Mouse (Mus musculus) lung, postnatal 4 days (tissue): Measurements from ENCODE around the gene Vps11.
"Not testable (repeated sequence)": the region's sequence is repeated elsewhere in the genome, so short reads cannot be mapped to it uniquely, and the experiment has no call there.

Experiments used
- DNase-seq, 2 experiments: peaks; one replicate each; pipeline ENCODE4 v3.0.0; 2021

Gene Vps11

DNA sequence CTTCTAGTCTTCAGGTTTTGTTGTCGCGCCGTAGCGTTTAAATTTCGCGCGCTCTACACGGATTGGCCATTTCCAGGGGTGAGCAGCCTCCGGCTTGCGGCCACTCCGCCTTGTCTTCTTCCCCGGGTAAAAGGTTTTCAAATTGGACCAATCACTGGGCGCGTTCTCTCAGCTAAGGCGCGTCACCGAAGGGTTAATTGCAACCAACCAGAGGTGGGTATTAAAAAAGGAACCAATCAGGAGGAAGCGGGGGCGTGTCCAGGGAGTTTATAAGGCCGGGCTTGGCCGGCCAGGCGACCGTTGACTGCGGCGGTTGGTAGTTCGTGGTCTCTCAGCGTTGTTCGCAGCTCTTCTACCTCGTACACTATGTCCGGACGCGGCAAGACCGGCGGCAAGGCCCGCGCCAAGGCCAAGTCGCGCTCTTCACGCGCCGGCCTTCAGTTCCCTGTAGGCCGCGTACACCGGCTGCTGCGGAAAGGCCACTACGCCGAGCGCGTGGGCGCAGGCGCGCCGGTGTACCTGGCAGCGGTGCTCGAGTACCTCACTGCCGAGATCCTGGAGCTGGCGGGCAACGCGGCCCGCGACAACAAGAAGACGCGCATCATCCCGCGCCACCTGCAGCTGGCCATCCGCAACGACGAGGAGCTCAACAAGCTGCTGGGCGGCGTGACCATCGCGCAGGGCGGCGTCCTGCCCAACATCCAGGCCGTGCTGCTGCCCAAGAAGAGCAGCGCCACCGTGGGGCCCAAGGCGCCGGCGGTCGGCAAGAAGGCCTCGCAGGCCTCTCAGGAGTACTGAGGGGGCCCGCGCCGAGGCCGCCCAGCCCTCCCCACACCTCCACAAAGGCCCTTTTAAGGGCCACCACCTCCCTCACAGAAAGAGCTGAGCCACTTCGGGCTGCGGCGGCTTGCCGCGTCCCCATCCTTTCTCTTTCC is 26.8 kb downstream of the Vps11 start, which contains the start of gene H2afx:
Gene H2afx (plus strand): TSS at position 299 of the 935 bp plus-strand sequence.
- peak; percentile 98 for DNase-seq

DNA sequence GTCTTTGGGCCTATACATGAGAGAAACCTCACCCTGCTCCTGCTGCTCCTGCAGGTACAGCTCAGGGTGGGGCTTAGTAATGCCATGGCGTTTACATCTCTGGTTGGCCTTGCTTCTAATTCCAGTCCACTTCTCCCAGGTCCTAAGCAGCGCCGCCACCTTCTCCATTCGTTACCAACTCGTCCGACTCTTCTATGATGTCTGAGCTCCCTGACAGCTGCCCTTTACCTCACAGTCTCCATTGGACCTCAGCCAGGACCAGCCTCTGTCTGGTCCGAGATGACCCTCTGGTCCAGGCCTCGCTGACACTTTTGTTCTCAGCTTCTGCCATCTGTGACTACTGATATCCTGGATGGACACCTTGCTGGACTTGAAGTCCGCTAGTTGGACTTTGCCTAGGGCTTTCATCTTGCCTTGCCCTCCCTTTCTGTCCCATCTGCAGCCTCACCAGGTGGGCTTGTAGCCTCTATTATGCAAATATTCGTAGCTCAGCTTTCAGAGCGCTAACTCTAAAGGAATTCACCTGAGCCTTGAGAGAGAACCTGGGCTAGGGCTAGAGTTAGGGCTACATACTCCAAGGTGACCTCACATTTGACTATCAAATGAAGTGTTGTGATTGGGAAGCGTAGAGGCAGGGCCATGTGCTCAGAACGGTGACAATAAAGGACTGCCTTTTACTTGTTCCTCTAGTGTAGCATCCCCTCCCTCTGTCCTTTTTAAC is 28.4 kb downstream of the Vps11 start:
- no peak for DNase-seq

DNA sequence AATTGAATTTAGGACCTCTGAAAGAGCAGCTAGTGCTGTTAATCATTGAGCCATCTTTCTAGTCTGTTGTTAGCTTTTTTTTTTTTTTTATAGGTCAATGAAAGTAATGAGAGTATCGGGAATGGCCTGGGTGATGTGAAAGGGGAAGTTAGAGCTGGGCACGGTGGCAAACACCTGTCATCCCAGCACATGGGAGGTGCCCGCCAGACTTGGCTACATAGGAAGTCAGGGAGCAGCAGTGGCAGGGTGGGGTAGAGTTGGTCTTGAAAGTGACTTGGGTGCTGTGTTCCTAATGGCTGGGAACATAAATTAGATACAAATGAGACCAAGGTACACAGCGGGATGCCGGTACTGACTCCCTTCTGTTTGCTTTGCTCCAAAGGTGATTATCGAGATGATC is 30.7 kb downstream of the Vps11 start:
- DNase-seq, result no peak

DNA sequence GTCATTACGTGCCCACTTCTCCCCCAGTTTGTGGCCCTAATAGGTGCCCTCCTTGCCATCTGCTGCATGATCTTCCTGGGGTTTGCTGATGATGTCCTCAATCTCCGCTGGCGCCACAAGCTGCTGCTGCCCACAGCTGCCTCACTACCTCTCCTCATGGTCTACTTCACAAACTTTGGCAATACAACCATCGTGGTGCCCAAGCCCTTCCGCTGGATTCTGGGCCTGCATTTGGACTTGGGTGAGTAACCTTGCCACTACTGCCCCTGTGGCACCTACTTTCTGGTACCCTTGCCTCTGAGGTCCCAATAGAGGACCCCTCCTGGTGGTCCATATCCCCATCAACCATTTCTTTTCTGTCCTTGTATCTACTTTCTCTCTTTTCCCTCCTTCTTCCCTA is 33.5 kb downstream of the Vps11 start:
- DNase-seq, result no peak

GRCm38 (mm10) chr9:44327064-44327711 is 34.3 kb downstream of the Vps11 start:
- DNase-seq, result peak; percentile 59 to 66

- DNase-seq, result peak; percentile 86 to 89
These were observed 35.0 kb downstream of the Vps11 start for GRCm38 (mm10) chr9:44326371-44327063.

- no peak for DNase-seq
These were observed 35.6 kb downstream of the Vps11 start, which contains the start of gene Dpagt1 for GRCm38 (mm10) chr9:44325768-44326370. TSS of gene Dpagt1 (plus strand) at chr9:44326019.

DNA sequence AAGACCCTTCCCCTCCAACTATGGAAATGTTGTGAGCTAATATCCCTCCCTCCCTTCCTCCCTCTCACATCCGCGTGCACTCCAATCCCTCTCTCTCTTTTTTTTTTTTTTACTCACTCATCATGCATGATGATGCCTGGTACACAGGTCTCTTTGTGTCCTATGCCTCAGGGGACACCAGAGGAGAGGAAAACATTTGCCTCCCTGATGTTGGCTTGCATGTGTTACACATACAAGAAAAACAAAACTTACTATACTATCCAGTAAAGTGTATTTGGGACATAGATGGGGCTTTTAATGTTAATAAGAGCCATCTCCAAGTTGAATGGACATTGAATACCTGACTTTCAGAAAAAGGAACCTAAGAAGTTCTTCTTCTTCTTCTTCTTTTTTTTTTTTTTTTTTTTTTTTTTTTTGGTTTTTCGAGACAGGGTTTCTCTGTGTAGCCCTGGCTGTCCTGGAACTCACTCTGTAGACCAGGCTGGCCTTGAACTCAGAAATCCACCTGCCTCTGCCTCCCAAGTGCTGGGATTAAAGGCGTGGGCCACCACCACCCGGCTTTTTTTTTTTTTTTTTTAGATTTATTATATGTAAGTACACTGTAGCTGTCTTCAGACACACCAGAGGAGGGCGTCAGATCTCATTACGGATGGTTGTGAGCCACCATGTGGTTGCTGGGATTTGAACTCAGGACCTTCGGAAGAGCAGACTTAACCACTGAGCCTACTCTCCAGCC is 36.3 kb downstream of the Vps11 start:
- not testable (repeated sequence) for DNase-seq

- DNase-seq, result no peak
These were observed 37.3 kb downstream of the Vps11 start for GRCm38 (mm10) chr9:44324147-44324546.

DNA sequence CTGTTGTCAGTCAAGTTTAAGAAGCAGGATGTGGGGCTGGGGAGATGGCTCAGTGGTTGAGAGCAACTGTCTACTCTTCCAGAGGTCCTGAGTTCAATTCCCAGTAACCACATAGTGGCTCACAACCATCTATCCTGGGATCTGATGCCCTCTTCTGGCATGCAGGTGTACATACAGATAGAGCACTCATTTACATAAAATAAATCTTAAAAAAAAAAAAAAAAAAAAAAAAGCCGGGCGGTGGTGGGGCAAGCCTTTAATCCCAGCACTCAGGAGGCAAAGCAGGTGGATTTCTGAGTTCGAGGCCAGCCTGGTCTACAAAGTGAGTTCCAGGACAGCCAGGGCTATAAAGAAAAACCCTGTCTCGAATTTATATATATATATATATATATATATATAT is 37.8 kb downstream of the Vps11 start:
- not testable (repeated sequence) for DNase-seq

- DNase-seq, result no peak
These were observed 40.7 kb downstream of the Vps11 start for GRCm38 (mm10) chr9:44320799-44321133.

DNA sequence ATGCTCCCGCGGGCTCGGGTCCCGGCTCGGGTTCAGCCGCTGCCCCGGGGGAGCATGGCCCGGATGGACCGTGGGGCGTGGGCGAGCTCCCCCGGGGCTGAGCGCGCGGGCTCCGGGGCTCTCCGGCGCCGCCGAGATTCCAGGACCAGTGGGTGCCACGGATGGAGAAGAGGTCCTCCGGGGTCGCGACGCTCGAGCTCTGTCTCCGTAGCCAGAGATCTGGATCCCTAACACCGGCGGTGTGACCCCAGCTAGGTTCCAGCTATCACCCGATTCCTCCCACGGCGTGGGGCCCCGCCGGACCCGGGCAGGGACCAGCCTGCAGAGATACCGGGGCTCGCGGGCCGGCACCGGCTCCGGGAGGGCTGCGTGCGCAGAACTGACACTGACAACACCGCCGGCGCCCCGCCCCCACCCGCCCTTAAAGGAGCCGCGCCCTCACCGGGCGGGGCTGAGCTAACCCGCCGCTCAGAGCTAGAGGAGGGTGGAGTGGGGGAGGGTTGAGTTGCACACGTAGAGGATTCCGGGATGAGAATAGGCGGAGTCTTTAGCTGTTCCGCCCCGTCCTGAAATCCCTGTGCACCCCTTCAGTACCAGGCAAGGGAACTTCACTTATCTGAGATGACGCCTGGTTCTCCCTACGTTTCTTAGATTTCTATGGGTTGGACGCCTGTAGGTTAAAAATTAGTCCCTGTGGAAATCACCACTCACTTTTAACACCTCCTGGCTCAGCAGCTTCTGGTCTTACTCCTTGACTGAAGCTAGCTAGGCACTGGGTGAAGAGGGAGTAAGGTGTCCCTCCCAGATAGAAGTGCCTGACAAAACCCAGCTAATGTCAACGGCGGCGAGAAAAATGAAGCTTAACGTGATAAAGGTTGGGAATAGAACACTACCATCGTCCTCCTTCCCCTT is 41.3 kb downstream of the Vps11 start, which contains the start of gene C2cd2l:
Gene C2cd2l (minus strand): TSS at position 399 of the 912 bp plus-strand sequence.
- DNase-seq, result peak; percentile 91 to 94

DNA sequence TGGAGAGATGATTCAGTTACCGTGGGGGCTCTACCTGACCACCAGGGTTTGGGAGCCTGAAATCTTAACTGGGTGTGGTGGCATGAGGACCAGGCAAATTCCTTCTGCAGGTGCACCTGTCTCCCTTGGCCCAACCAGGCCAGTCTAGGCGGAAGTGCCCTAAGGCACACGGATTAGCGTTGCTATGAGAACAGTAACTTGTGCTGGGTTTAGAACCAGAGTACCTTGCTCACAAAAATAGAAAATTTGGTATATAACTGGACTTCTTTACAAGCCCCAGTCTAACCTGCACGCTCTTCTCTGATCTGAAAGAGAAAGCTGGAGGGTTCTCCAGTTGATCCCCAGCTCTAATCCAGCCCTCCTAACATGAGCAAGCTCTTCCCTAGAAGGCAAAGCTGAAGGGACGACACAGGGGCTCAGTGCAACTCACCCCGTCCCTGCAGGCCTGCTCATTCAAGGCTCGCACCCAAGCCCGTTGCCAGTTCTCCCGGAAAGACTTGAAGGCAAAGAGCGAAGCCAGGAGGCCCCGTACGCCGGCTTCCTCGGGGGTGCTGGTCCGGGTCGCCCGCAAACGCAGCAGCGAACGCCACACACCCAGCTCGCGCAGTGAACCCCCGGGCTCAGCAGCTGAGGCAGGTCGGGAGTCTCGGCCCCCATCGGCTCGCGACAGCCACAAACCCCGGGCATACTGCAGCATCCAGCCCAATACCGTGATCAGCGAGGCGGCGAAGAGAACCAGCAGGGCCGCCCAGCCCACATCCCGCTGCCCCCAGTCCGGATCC is 42.2 kb downstream of the Vps11 start:
- DNase-seq, result peak in 1 of 2 experiments; percentile 49

GRCm38 (mm10) chr9:44318826-44319095 is 42.7 kb downstream of the Vps11 start:
- no peak for DNase-seq

DNA sequence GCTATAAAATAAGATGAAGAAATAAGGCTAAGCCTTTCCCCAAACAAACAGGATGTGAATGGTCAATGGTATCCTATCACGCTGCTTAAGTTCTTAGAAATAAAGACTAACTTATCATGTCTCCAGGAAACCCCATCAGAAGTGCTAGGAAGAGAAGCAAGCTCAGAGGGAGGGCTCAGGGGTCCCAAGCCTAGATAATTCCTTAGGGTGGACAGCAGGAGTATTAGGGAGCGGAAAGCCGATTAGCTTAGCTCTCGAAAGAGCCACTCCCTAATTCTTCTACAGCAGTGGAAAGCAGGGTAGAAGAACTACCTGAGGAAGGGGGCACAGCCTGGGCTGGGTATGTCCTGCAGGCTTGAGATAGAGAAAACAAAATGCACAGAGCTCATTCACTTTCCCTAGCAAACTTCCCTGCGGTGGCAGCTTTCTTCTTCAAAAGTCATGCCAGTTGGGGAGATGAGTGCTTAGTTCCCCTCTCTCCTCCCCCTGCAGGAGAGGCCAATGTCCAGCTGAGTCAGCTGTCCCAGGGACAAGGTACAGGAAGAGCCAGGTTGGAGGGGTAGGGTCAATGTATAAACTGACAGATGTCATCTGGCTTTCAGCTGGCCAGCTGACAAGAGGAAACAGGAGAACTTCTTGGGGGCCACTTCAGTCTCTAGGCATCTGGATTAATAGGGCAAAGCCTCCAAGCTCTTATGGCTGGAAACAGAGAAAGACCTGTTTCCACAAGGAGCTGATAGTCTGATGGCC is 43.2 kb downstream of the Vps11 start:
- DNase-seq, result no peak

DNA sequence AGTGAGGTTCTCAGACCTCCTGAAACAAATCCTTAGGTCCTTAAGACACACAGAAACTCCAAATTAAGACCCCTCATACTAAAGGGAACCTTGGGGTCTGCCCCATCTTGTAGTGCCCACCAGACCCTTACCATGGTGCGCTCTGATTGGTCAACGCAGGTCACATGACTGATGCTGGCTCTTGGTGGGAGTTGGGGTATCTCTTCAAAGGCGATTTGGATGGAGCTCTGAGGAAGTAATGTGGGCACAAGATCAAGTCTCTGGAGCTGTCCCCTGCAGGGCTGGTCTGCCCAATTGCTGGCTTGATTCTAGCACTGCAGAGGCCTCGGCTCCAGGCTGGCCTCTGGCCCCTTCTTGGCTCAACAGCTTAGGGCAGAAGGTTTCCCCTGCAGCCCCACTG is 44.0 kb downstream of the Vps11 start:
- DNase-seq, result no peak

DNA sequence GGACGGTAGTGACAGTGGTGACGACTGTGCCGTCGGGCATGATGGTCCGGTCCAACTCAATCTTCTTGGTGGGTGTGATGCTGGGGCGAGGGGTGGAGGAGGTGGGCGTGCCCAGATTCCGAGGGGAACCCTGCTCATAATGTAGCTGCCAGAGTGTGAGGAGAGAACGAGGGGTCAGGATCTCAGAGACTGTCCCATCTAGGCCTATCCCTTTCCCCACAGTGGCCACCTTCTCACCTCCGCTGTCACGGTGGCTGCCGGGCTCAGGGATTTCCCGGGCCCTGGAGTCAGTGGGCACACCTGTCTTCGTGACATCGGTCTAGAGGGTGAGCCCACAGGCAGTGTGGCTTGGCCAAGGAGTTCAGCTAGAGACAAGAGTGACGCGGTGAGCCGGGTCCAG is 46.6 kb downstream of the Vps11 start:
- DNase-seq, result no peak

DNA sequence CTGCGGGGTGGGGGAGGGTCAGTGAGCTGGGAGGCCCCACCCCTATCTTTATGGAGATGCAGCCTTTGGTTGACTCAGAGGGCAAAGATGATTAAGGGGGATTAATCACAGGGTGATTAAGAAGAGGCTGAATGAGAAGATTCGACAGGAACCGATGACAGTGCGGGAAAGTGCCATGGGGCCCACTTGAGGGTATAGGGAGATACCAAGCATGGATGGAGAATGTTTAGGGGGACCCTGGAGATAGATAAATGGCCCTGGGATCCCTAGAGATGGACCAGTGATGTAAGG is 47.3 kb downstream of the Vps11 start:
- no peak for DNase-seq
